Mouse (Mus musculus) neutrophil, adult 59 days (primary cell): Measurements from ENCODE around the gene Rab20. TPM values are rescaled to one million over a fixed set of nuclear protein-coding genes. Genes with fewer than 3 reads are reported as not detected.

Experiments
- total RNA-seq, 2 experiments: library from RNA; stranded (reverse); gene quantifications; 1 replicate in 1 of 2; 2 replicates in 1 of 2; pipeline ENCODE4 v1.2.4; 2023

Gene Rab20
- 10 to 100 TPM; 21.7 to 24.8 TPM for total RNA-seq

DNA sequence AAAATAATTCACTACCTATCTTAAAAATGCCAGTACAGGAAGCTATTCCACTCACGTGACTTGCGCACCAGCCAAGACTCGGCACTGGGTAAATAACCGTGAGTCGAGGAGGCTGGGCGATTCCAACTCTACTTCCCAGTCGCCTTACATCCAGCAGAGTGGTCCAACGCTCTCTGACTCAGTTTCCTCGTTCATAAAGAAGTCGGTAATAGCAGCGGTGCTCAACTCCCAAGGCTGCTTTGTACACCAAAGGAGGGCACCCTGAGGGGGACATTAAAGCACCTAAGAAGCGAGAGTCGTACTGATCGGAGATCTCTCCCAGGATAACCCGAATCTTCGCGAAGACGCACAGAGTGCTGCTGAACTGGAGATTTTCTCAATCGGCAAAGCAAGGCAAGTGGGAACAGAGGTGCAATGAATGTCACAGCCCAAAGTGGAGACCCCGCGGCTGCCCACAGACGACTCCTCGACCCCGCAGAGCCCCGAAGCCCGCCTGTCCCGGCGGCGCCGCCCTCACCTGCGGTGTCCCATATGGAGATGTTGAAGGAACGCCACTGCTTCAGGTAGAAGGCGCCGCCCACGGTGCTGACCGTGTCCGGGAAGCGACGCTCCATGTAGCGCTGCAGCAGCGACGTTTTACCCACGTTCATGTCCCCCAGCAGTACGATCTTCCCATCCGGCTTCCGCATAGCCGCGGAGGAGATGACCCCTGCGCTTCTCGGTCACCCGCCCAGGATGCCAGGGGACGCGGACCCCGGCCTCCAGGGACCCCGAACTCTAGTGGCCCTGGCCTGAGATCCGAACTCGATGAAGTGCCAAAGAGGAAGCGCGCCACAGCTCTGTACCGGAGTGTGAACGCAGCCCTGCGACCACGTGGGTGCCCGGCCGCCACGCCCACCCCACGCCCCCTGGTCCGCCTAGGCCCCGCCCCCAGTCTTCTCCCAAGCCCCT is at the start of gene Rab20:
Gene Rab20, minus strand, starts transcription at position 900 of the 951 bp plus-strand sequence.

DNA sequence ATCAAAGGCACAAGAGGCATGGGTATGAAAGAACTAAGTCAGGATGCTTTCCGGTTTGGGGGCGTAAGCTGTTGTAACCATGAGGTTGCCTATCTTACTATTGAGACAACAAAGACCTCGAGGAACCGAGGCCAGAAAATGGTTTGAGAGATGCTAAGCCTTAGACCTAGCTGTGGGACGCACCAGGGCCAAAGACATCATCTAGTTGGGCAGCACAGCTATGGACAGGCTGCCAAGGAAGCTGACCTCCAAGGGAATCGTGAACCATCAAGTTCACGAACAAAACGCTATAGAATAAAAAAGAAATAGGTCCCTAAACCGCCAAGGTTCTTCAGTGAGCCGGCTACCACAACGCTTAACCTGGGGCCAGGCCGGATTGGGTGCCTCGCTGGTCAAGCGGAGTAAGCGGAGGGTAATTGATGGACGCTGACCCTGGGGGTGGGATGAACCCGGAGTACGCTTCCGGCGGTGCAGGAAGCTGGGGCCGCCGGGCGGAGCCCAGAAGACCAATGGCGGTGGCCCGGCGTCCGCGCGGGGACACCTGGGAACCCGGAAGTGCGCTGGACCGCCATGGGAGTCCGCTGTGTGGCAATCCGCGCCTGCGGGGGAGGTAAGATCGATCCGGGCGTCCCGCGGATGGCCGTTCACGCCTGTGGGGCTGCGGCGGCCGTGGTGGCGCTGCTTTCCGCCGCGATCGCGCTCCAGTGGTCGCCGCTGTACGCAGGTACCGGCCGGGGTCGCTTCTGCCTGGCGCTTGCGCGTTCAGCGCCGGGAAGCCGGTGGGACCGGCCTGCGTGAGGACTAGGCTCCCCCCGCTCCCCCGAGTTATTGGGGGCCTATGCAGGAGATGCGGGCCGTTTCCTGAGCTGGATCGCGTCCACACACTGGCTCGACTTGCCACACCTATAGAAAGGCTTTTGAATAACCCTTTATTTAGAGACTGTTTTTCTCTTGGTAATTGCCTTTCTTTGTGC is 18.8 kb upstream of the Rab20 start, which contains the start of gene Naxd:
Gene Naxd, plus strand, starts transcription at position 490 of the 974 bp plus-strand sequence.

Other genes with a start within 250 kb of the Rab20 start
- gene Col4a2, start 165.9 kb downstream of the Rab20 start, total RNA-seq: 1 to 10 TPM in 1 of 2 experiments, under 1 TPM in 1; 0.97 to 1.3 TPM
- 1 to 10 TPM in 1 of 2 experiments, under 1 TPM in 1; 0.53 to 1.1 TPM for gene Col4a1, start 165.9 kb downstream of the Rab20 start, total RNA-seq
- 10 to 100 TPM; 31.6 to 35.5 TPM for gene Naxd, start 18.8 kb upstream of the Rab20 start, total RNA-seq
- gene Cars2, start 72.1 kb upstream of the Rab20 start, total RNA-seq: 10 to 100 TPM; 19.9 to 26.5 TPM
- 10 to 100 TPM; 52.3 to 54.1 TPM for gene Ing1, start 76.9 kb upstream of the Rab20 start, total RNA-seq
- 10 to 100 TPM; 20.5 to 24.9 TPM for gene Ankrd10, start 157.0 kb upstream of the Rab20 start, total RNA-seq
- gene 1700016D06Rik, start 222.4 kb upstream of the Rab20 start, total RNA-seq: not detected
- gene Arhgef7, start 249.0 kb upstream of the Rab20 start, total RNA-seq: 10 to 100 TPM; 37.5 to 37.7 TPM